Mouse (Mus musculus) CH12F3 (cell line): ENCODE data around the gene Fgf5.

Experiments
- in situ Hi-C: fragments of 300-500 bp; cut with MboI; formaldehyde crosslinking; loops from 2 replicates; pipeline ENCODE4 v1.14.3; 2020; ENCODE audit warnings: low sequenced_read_pairs

Fgf5 gene

GRCm38 (mm10) chr5:98300079-98300478, 46.1 kb downstream of the Fgf5 start:
- in situ Hi-C loops = no loop called here

GRCm38 (mm10) chr5:98305673-98306072, 51.7 kb downstream of the Fgf5 start:
- in situ Hi-C loops = no loop called here

- in situ Hi-C loops = no loop called here
Measured at GRCm38 (mm10) chr5:98306528-98306927, 52.5 kb downstream of the Fgf5 start.

GRCm38 (mm10) chr5:98326625-98327024, 72.6 kb downstream of the Fgf5 start:
- in situ Hi-C loops = no loop called here
